Mouse (Mus musculus) limb, embryonic 14.5 days (tissue): Measurements from ENCODE around the gene Uqcrfs1. TPM values are rescaled to one million over a fixed set of nuclear protein-coding genes. Genes with fewer than 3 reads are reported as not detected.
A peak's percentile ranks its signal among the peaks of the same experiment; 100 is the strongest.

ENCODE experiments used
- ATAC-seq: fragments of 200-750 bp; cut with Nextera tagmentation; 2 replicates; pipeline ENCODE4 v1.8.0; 2017; ENCODE audit warnings: low read depth, moderate number of reproducible peaks, moderate TSS enrichment; ENCODE audit not compliant: low FRiP score
- DNase-seq: peaks from one replicate; pipeline ENCODE4 v3.0.0-alpha.2; 2015; ENCODE audit warnings: low spot score
- H3K27ac ChIP-seq: fragments of 300-500 bp; sonication (generic); replicated peaks from 2 replicates; pipeline ENCODE4 v1.5.1; 2014; ENCODE audit warnings: low read depth, mild to moderate bottlenecking, low read length, moderate library complexity, mixed read lengths
- H3K27me3 ChIP-seq: fragments of 300-500 bp; sonication (generic); 2 replicates; pipeline ENCODE4 v1.6.1; 2014; ENCODE audit warnings: low read length, mixed read lengths; ENCODE audit not compliant: control insufficient read depth, insufficient read depth
- H3K36me3 ChIP-seq: fragments of 300-500 bp; sonication (generic); 2 replicates; pipeline ENCODE4 v1.6.1; 2014; ENCODE audit warnings: mild to moderate bottlenecking, low read length, moderate library complexity, mixed read lengths; ENCODE audit not compliant: control insufficient read depth, insufficient read depth
- H3K4me1 ChIP-seq: fragments of 300-500 bp; sonication (generic); 2 replicates; pipeline ENCODE4 v1.6.1; 2014; ENCODE audit warnings: antibody characterized with exemption, low read length, mixed read lengths; ENCODE audit not compliant: control insufficient read depth, insufficient read depth
- H3K4me2 ChIP-seq: fragments of 300-500 bp; sonication (generic); replicated peaks from 2 replicates; pipeline ENCODE4 v1.6.1; 2014; ENCODE audit warnings: low read depth, mild to moderate bottlenecking, low read length, moderate library complexity; ENCODE audit not compliant: severe bottlenecking
- H3K4me3 ChIP-seq: fragments of 300-500 bp; sonication (generic); replicated peaks from 2 replicates; pipeline ENCODE4 v1.5.1; 2014; ENCODE audit warnings: low read length
- H3K9ac ChIP-seq: fragments of 300-500 bp; sonication (generic); 2 replicates; pipeline ENCODE4 v1.6.1; 2014; ENCODE audit warnings: mild to moderate bottlenecking, low read depth, low read length, moderate library complexity; ENCODE audit not compliant: severe bottlenecking
- H3K9me3 ChIP-seq: fragments of 300-500 bp; sonication (generic); 2 replicates; pipeline ENCODE4 v1.6.1; 2016; ENCODE audit warnings: low read length; ENCODE audit not compliant: control insufficient read depth
- POLR2A ChIP-seq: fragments of 200-500 bp; IDR thresholded peaks from 2 replicates; pipeline ENCODE4 v1.8.0; 2012; ENCODE audit warnings: inconsistent platforms, mild to moderate bottlenecking, moderate library complexity, borderline replicate concordance; ENCODE audit not compliant: insufficient read depth, insufficient read length; ENCODE audit errors: extremely low read depth
- WGBS: fragments of 180-500 bp; shearing (Covaris S2); extraction: QIAGEN DNeasy Blood & Tissue Kit; methylation state at CpG from one replicate; pipeline ENCODE4 v1.1.7; 2014; 5-methylcytosine and 5-hydroxymethylcytosine counted together
- polyA plus RNA-seq, 2 experiments: library from polyadenylated mRNA; depleted of rRNA in 1 of 2; stranded (reverse) in 1 of 2; unstranded in 1 of 2; fragments of >200 nt; fragmentation: Nextera tagmentation in 1 of 2; extraction: Ambion mirVana in 1 of 2; gene quantifications; 2 replicates each; pipeline versions ENCODE4 v1.2.1 to v1.2.3; 2012 to 2014

The Uqcrfs1 gene
- polyA plus RNA-seq, 2 experiments, result 117 to 191 TPM

DNA sequence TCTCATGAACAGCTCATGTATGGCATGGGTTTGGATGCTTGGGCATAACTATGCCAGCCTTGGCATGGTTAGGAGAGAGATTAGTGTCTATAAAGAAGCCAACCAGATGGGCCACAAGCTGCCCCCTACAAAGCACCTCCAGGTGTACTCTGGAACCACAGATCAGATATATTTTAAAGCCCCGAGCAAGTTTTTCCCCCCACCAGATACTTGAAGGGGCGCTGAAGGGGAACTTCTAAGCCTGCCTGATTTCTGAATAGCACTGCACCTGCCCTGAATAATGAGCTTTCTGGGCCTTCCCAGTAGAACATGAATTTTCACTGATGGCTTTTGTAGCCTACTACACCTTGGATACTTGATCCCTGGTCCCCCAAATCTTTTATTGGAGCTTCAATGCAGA is 12.6 kb upstream of the Uqcrfs1 start:
- TF ChIP-seq POLR2A, result no peak
- no peaks in the 10 kb centered on the region for H3K9me3 ChIP-seq
- DNase-seq, result no peak
- H3K36me3 ChIP-seq, result no peaks in the 10 kb centered on the region
- H3K27ac ChIP-seq, result no peak overlapping the region
- H3K27me3 ChIP-seq, result no peaks in the 10 kb centered on the region
- no peak overlapping the region for H3K4me2 ChIP-seq
- whole genome bisulfite sequencing, result 81% methylated on average over 2 of the region's 2 CpGs
- ATAC-seq, result no peak
- no peak overlapping the region for H3K4me3 ChIP-seq
- H3K9ac ChIP-seq, result no peak overlapping the region
- H3K4me1 ChIP-seq, result no peaks in the 10 kb centered on the region

DNA sequence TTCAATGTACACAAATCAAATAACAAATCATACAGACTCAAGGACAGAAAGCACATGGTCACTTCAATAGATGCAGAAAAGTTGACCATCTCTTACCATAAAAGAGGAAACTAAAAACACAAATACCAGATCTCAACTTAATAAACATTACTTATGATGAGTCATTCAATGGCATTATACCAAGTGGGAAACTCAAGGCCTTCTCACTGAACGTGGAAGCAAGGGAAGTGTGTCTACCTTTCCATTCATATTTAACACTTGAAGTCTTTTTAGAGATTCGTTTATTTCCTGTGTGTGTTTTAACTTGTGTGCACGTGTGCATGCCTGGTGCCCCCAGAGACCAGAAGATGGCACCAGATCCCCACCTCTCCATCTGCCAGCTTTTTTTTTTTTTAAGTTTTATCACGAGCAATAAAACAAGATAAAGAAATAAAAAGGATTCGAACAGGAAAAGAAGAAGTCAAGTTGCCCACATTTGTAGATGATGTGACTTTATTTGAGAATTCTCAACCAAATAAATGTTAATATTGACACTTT is 8.0 kb upstream of the Uqcrfs1 start:
- TF ChIP-seq POLR2A, result no peak
- ATAC-seq, result no peak
- Histone ChIP-seq H3K27me3 (no peaks in the 10 kb centered on the region), H3K9ac (no peak overlapping the region), H3K4me2 (no peak overlapping the region), H3K36me3 (no peaks in the 10 kb centered on the region), H3K4me3 (no peak overlapping the region), H3K27ac (no peak overlapping the region), H3K9me3 (no peaks in the 10 kb centered on the region), H3K4me1 (no peaks in the 10 kb centered on the region)
- DNase-seq, result no peak
- 46% methylated on average over 5 of the region's 5 CpGs for WGBS

DNA sequence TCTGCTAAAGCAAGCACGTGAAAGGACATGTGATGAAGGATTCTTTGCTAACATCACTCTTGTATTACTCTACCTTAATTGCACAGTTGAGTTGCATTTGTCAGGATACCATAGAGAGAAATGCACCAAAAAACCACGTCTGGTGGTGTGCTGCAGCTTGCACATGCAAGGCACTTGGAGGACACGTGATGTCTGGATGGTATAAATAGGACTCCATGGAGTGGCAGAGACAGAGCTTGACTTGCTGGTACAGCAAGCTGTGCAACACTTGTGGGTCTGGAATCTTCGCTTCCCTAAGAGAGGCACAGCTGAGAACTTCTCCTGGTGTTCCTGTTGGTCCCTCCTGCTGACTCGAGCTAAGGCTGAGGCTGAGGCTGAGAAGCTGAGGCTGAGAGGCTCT is 4.2 kb upstream of the Uqcrfs1 start:
- no peak for TF ChIP-seq POLR2A
- Histone ChIP-seq H3K9me3 (no peaks in the 10 kb centered on the region), H3K4me1 (peaks cover 3% of the 10 kb centered on the region), H3K4me2 (no peak overlapping the region), H3K27me3 (no peaks in the 10 kb centered on the region), H3K27ac (no peak overlapping the region), H3K36me3 (no peaks in the 10 kb centered on the region), H3K9ac (no peak overlapping the region), H3K4me3 (no peak overlapping the region)
- 83% methylated on average over 5 of the region's 5 CpGs for WGBS
- ATAC-seq (no peak), DNase-seq (no peak)

DNA sequence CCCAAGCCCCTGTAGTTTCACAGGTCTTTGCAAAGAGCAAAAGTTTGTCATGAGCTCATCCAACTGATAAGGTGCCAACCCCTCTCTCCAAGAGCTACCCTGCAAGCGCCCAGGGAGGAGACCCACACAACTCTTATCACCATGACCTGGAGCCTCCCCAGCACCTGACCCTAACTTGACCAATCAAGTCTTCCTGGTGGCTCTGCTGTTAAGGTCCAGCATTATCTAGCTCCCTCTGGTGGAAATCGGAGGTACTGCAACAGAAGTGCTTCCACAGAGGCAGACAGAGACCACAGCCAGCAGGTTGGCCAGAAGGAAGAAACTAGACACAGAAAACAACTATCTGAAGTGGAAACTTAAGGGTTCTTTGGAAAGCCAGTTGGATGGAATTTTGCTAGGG is 3.7 kb upstream of the Uqcrfs1 start:
- H3K9ac ChIP-seq, result no peak overlapping the region
- no peak overlapping the region for H3K4me3 ChIP-seq
- H3K36me3 ChIP-seq, result no peaks in the 10 kb centered on the region
- peaks cover 8% of the 10 kb centered on the region for H3K4me1 ChIP-seq
- WGBS, result 14% methylated on average over 2 of the region's 2 CpGs
- TF ChIP-seq POLR2A, result no peak
- ATAC-seq, result no peak
- no peak overlapping the region for H3K27ac ChIP-seq
- H3K4me2 ChIP-seq, result no peak overlapping the region
- DNase-seq, result peak; percentile 74
- H3K9me3 ChIP-seq, result no peaks in the 10 kb centered on the region
- H3K27me3 ChIP-seq, result no peaks in the 10 kb centered on the region

DNA sequence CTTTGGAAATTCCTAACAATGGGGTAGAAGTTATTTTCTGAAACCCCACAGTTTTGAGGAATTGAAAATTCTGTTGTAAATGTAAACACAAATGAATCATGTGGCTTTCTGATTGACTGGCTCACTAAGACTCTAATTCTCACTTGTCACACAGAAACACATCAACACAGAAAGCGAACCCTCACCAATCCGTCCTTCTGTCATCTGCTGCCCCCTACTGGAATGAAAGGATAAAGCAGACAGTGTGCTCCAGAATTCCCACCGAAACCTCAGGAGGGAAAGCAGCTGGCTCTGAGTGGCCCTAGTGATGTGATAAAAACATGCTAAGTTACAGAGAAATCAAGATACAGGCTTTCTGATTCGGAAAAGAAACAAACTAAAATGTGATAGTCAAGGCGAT is 14.4 kb downstream of the Uqcrfs1 start:
- no peak overlapping the region for H3K27ac ChIP-seq
- ATAC-seq (peak; percentile 57; the same call in 1 of the 2 replicates), DNase-seq (peak; percentile 66)
- H3K9ac ChIP-seq, result no peak overlapping the region
- TF ChIP-seq POLR2A, result no peak
- no peak overlapping the region for H3K4me2 ChIP-seq
- 8% methylated on average over 5 of the region's 5 CpGs for WGBS
- H3K4me1 ChIP-seq, result no peaks in the 10 kb centered on the region
- H3K4me3 ChIP-seq, result no peak overlapping the region
- no peaks in the 10 kb centered on the region for H3K9me3 ChIP-seq
- H3K27me3 ChIP-seq, result no peaks in the 10 kb centered on the region
- no peaks in the 10 kb centered on the region for H3K36me3 ChIP-seq

DNA sequence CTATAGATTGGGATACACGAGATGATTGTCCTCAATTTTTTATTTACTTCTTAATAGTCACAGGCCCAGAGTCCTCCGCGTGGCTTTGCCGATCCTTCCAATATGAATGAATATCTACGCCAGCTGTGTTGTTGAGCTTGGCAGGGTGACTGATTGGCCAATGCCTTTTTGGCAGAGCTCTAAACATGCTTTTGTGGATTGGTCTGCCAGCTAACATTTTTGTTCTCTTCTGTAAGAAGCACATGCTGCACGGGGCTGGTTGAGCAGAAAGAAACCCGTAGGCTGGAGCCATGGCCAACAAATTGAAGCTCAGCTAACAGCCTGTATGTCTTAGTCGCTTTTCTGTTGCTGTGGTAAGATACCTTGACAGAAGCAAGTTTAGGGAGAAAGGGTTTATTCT is 20.2 kb downstream of the Uqcrfs1 start:
- no peak for ATAC-seq
- Histone ChIP-seq H3K9ac (no peak overlapping the region), H3K36me3 (no peaks in the 10 kb centered on the region), H3K27me3 (no peaks in the 10 kb centered on the region), H3K4me3 (no peak overlapping the region), H3K27ac (no peak overlapping the region), H3K9me3 (no peaks in the 10 kb centered on the region), H3K4me2 (no peak overlapping the region), H3K4me1 (no peaks in the 10 kb centered on the region)
- DNase-seq, result no peak
- no peak for TF ChIP-seq POLR2A
- 91% methylated on average over 8 of the region's 8 CpGs for WGBS
